Mouse (Mus musculus) liver, embryonic 14.5 days (tissue): Measurements from ENCODE around the gene Arhgef12. TPM values are rescaled to one million over a fixed set of nuclear protein-coding genes. Genes with fewer than 3 reads are reported as not detected.

Source experiments
- ATAC-seq: fragments of 200-750 bp; cut with Nextera tagmentation; 2 replicates; pipeline ENCODE4 v1.8.0; 2017; ENCODE audit warnings: moderate number of reproducible peaks, mild to moderate bottlenecking, moderate library complexity; ENCODE audit not compliant: insufficient read depth
- DNase-seq, 3 experiments: peaks; one replicate each; pipeline ENCODE4 v3.0.0-alpha.2; 2012 to 2013; ENCODE audit warnings: low read depth in 3 of 3, low spot score in 3 of 3
- H3K27ac ChIP-seq: fragments of 300-500 bp; sonication (generic); 2 replicates; pipeline ENCODE4 v1.5.1; 2014; ENCODE audit warnings: moderate library complexity, mild to moderate bottlenecking, control low read depth, inconsistent platforms
- H3K27me3 ChIP-seq: fragments of 300-500 bp; sonication (generic); 2 replicates; pipeline ENCODE4 v1.6.1; 2014; ENCODE audit warnings: mild to moderate bottlenecking, low read length, moderate library complexity; ENCODE audit not compliant: control insufficient read depth, insufficient read depth
- H3K36me3 ChIP-seq: fragments of 300-500 bp; sonication (generic); replicated peaks from 2 replicates; pipeline ENCODE4 v1.6.1; 2014; ENCODE audit warnings: low read depth; ENCODE audit not compliant: control insufficient read depth, insufficient read depth
- H3K4me1 ChIP-seq, 2 experiments: fragments of 200-500 bp in 1 of 2; fragments of 300-500 bp in 1 of 2; sonication (generic) in 1 of 2; replicated peaks; 2 replicates each; pipeline ENCODE4 v1.6.1; 2012 to 2014; ENCODE audit warnings: antibody characterized with exemption in 1 of 2, inconsistent platforms in 1 of 2, low read length in 1 of 2; ENCODE audit not compliant: control insufficient read depth in 2 of 2, insufficient read depth in 2 of 2
- H3K4me2 ChIP-seq: fragments of 300-500 bp; sonication (generic); 2 replicates; pipeline ENCODE4 v1.6.1; 2014; ENCODE audit warnings: low read depth, mild to moderate bottlenecking, control low read depth, moderate library complexity
- H3K4me3 ChIP-seq, 2 experiments: fragments of 200-500 bp in 1 of 2; fragments of 300-500 bp in 1 of 2; sonication (generic) in 1 of 2; 2 replicates each; pipeline ENCODE4 v1.5.1; 2012 to 2014; ENCODE audit warnings: low read depth in 2 of 2, low read length in 2 of 2, mild to moderate bottlenecking in 2 of 2, control low read depth in 1 of 2, inconsistent platforms in 1 of 2, moderate library complexity in 1 of 2; ENCODE audit not compliant: insufficient read depth in 1 of 2
- H3K9ac ChIP-seq: fragments of 300-500 bp; sonication (generic); replicated peaks from 2 replicates; pipeline ENCODE4 v1.6.1; 2014; ENCODE audit warnings: mild to moderate bottlenecking, control low read depth, moderate library complexity
- H3K9me3 ChIP-seq: fragments of 300-500 bp; sonication (generic); 2 replicates; pipeline ENCODE4 v1.6.1; 2016; ENCODE audit warnings: low read length, mixed read lengths; ENCODE audit not compliant: control insufficient read depth
- CTCF ChIP-seq: IDR thresholded peaks from 2 replicates; pipeline ENCODE4 v1.5.1; 2016; ENCODE audit warnings: antibody characterized with exemption, low read depth, control low read depth
- EP300 ChIP-seq: IDR thresholded peaks from 2 replicates; pipeline ENCODE4 v1.6.1; 2016; ENCODE audit warnings: antibody characterized with exemption, low read depth
- whole genome bisulfite sequencing: fragments of 180-500 bp; shearing (Covaris S2); extraction: QIAGEN DNeasy Blood & Tissue Kit; methylation state at CpG from one replicate; pipeline ENCODE4 v1.1.7; 2014; ENCODE audit not compliant: insufficient replicate concordance; 5-methylcytosine and 5-hydroxymethylcytosine counted together
- polyA plus RNA-seq, 2 experiments: library from polyadenylated mRNA; depleted of rRNA in 1 of 2; stranded (reverse) in 1 of 2; unstranded in 1 of 2; fragments of >200 nt; fragmentation: Nextera tagmentation in 1 of 2; extraction: Ambion mirVana in 1 of 2; gene quantifications; 2 replicates each; pipeline versions ENCODE4 v1.2.1 to v1.2.3; 2012 to 2014

The Arhgef12 gene
- polyA plus RNA-seq, 2 experiments, result 6.5 to 9.3 TPM

GRCm38 (mm10) chr9:43110286-43110980, 3.4 kb upstream of the Arhgef12 start:
- 61% methylated on average over 8 of the region's 8 CpGs for WGBS

GRCm38 (mm10) chr9:43109125-43109524, 2.1 kb upstream of the Arhgef12 start:
- ATAC-seq (no peak), DNase-seq (no peak)
- no peak overlapping the region for H3K9ac ChIP-seq
- H3K36me3 ChIP-seq, result no peaks in the 10 kb centered on the region
- 62% methylated on average over 7 of the region's 7 CpGs for WGBS
- peaks cover 30% of the 10 kb centered on the region for H3K27me3 ChIP-seq
- no peak overlapping the region for H3K4me3 ChIP-seq
- TF ChIP-seq CTCF (no peak), EP300 (no peak)
- H3K27ac ChIP-seq, result no peak overlapping the region
- H3K9me3 ChIP-seq, result no peaks in the 10 kb centered on the region
- H3K4me1 ChIP-seq, result peaks cover 0 to 6% of the 10 kb centered on the region in 2 experiments; a peak in 1 of 4 replicates
- H3K4me2 ChIP-seq, result no peak overlapping the region

More at GRCm38 (mm10) chr9:43110286-43110980, 3.4 kb upstream of the Arhgef12 start:
- Histone ChIP-seq H3K27me3 (peaks cover 39% of the 10 kb centered on the region), H3K9ac (no peak overlapping the region), H3K4me1 (peaks cover 7 to 15% of the 10 kb centered on the region in 2 experiments), H3K4me3 (no peak overlapping the region), H3K36me3 (no peaks in the 10 kb centered on the region), H3K4me2 (no peak overlapping the region), H3K9me3 (no peaks in the 10 kb centered on the region), H3K27ac (no peak overlapping the region)
- no peak for DNase-seq
- no peak for ATAC-seq
- TF ChIP-seq EP300, result no peak
- no peak for TF ChIP-seq CTCF

- Histone ChIP-seq H3K4me1 (peaks cover 3 to 6% of the 10 kb centered on the region in 2 experiments; a peak in 3 of 4 replicates), H3K4me3 (no peak overlapping the region), H3K27ac (no peak overlapping the region), H3K27me3 (peaks cover 30% of the 10 kb centered on the region), H3K36me3 (no peaks in the 10 kb centered on the region), H3K9me3 (no peaks in the 10 kb centered on the region), H3K9ac (no peak overlapping the region), H3K4me2 (no peak overlapping the region)
- no peak for TF ChIP-seq EP300
- no peak for TF ChIP-seq CTCF
- DNase-seq, result no peak
- no peak for ATAC-seq
- WGBS, result 60% methylated on average over 3 of the region's 3 CpGs
Measured at GRCm38 (mm10) chr9:43108721-43109120, 1.7 kb upstream of the Arhgef12 start.

GRCm38 (mm10) chr9:43108081-43108480, 1.0 kb upstream of the Arhgef12 start:
- no peak overlapping the region for H3K9ac ChIP-seq
- H3K4me3 ChIP-seq, result no peak overlapping the region
- WGBS, result 60% methylated on average over 1 of the region's 1 CpGs
- peaks cover 25% of the 10 kb centered on the region for H3K27me3 ChIP-seq
- TF ChIP-seq EP300 (no peak), CTCF (no peak)
- H3K36me3 ChIP-seq, result no peaks in the 10 kb centered on the region
- H3K4me1 ChIP-seq, result peaks cover 6 to 11% of the 10 kb centered on the region in 2 experiments
- no peak overlapping the region for H3K4me2 ChIP-seq
- DNase-seq (no peak), ATAC-seq (no peak)
- H3K9me3 ChIP-seq, result no peaks in the 10 kb centered on the region
- no peak overlapping the region for H3K27ac ChIP-seq

GRCm38 (mm10) chr9:43107555-43107954, 516 bp upstream of the Arhgef12 start:
- ATAC-seq (no peak), DNase-seq (no peak)
- WGBS, result 47% methylated on average over 5 of the region's 5 CpGs
- H3K9me3 ChIP-seq, result no peaks in the 10 kb centered on the region
- no peak overlapping the region for H3K9ac ChIP-seq
- H3K4me3 ChIP-seq, result no peak overlapping the region
- H3K27me3 ChIP-seq, result peaks cover 23% of the 10 kb centered on the region
- no peaks in the 10 kb centered on the region for H3K36me3 ChIP-seq
- peaks cover 12 to 15% of the 10 kb centered on the region in 2 experiments for H3K4me1 ChIP-seq
- TF ChIP-seq EP300 (no peak), CTCF (no peak)
- no peak overlapping the region for H3K27ac ChIP-seq
- H3K4me2 ChIP-seq, result no peak overlapping the region
